Mouse (Mus musculus): ENCODE results near the gene Rel.

GRCm38 (mm10) chr11:23744352-23744751 lies 26.4 kb downstream of the Rel start:
- TF ChIP-seq CTCF (conservative IDR thresholded peaks at IDR 0.05; ENCODE audit: low read length), result no peak
- TF ChIP-seq NANOG (IDR thresholded peaks at IDR 0.05; ENCODE audit: borderline replicate concordance, low read length), result no peak
- TF ChIP-seq POU5F1 (IDR thresholded peaks at IDR 0.05; ENCODE audit: borderline replicate concordance, low read length), result no peak

Data from E14TG2a.4 (cell line).